Mouse (Mus musculus) kidney, embryonic 15.5 days (tissue): ENCODE measurements around the gene Arid5b. TPM values are rescaled to one million over a fixed set of nuclear protein-coding genes. Genes with fewer than 3 reads are reported as not detected.

ENCODE experiments used
- ATAC-seq: fragments of 200-750 bp; cut with Nextera tagmentation; replicated peaks from 2 replicates; pipeline ENCODE4 v1.8.0; 2017; ENCODE audit warnings: moderate TSS enrichment; ENCODE audit not compliant: low FRiP score
- H3K27ac ChIP-seq: fragments of 300-500 bp; sonication (generic); 2 replicates; pipeline ENCODE4 v1.5.1; 2015; ENCODE audit warnings: mild to moderate bottlenecking, inconsistent platforms
- H3K27me3 ChIP-seq: fragments of 300-500 bp; sonication (generic); 2 replicates; pipeline ENCODE4 v1.6.1; 2015; ENCODE audit warnings: inconsistent platforms
- H3K36me3 ChIP-seq: fragments of 300-500 bp; sonication (generic); 2 replicates; pipeline ENCODE4 v1.6.1; 2015; ENCODE audit warnings: inconsistent platforms
- H3K4me1 ChIP-seq: fragments of 300-500 bp; sonication (generic); 2 replicates; pipeline ENCODE4 v1.6.1; 2015; ENCODE audit warnings: inconsistent platforms
- H3K4me2 ChIP-seq: fragments of 300-500 bp; sonication (generic); 2 replicates; pipeline ENCODE4 v1.6.1; 2015; ENCODE audit warnings: moderate library complexity, mild to moderate bottlenecking, inconsistent platforms
- H3K4me3 ChIP-seq: fragments of 300-500 bp; sonication (generic); replicated peaks from 2 replicates; pipeline ENCODE4 v1.5.1; 2015; ENCODE audit warnings: mild to moderate bottlenecking, inconsistent platforms
- H3K9ac ChIP-seq: fragments of 300-500 bp; sonication (generic); 2 replicates; pipeline ENCODE4 v1.6.1; 2015; ENCODE audit warnings: mild to moderate bottlenecking, inconsistent platforms
- H3K9me3 ChIP-seq: fragments of 300-500 bp; sonication (generic); replicated peaks from 2 replicates; pipeline ENCODE4 v1.6.1; 2016; ENCODE audit warnings: inconsistent platforms
- WGBS: fragments of 180-500 bp; shearing (Covaris S2); methylation state at CpG from one replicate; pipeline ENCODE4 v1.1.7; 2015; ENCODE audit warnings: mixed read lengths; 5-methylcytosine and 5-hydroxymethylcytosine counted together
- polyA plus RNA-seq: library from polyadenylated mRNA; unstranded; fragments of >200 nt; fragmentation: Nextera tagmentation; extraction: Ambion mirVana; gene quantifications from 2 replicates; pipeline ENCODE4 v1.2.1, GENCODE M21; 2015

Gene Arid5b
- polyA plus RNA-seq, 1 experiment from 2014 or later: 38.6 TPM

DNA sequence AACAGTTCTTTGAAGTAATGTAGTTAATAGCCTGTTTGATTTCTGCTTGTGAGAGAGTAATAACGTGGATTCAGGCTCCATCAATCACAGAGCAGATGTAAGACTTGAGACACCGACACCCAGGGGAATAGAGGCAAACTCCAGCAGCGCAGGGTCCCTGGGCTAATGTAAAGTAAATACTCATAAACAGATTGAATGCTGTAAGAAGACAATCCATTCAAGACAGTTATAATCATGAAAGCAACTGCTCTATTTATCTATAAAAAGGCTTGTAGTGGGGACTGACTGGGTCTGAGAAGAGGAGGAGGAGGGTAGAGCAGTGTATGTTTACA is 3.2 kb upstream of the Arid5b start:
- no peaks in the 10 kb centered on the region for H3K27me3 ChIP-seq
- no peaks in the 10 kb centered on the region for H3K9me3 ChIP-seq
- H3K36me3 ChIP-seq: no peaks in the 10 kb centered on the region
- peak overlapping the region; percentile 78 for H3K27ac ChIP-seq
- no peak overlapping the region for H3K4me3 ChIP-seq
- no peak overlapping the region for H3K9ac ChIP-seq
- H3K4me1 ChIP-seq: peaks cover 34% of the 10 kb centered on the region
- WGBS: 6% methylated on average over 3 of the region's 3 CpGs
- no peak for ATAC-seq
- H3K4me2 ChIP-seq: peak overlapping the region; percentile 79; the same call in 1 of the 2 replicates

DNA sequence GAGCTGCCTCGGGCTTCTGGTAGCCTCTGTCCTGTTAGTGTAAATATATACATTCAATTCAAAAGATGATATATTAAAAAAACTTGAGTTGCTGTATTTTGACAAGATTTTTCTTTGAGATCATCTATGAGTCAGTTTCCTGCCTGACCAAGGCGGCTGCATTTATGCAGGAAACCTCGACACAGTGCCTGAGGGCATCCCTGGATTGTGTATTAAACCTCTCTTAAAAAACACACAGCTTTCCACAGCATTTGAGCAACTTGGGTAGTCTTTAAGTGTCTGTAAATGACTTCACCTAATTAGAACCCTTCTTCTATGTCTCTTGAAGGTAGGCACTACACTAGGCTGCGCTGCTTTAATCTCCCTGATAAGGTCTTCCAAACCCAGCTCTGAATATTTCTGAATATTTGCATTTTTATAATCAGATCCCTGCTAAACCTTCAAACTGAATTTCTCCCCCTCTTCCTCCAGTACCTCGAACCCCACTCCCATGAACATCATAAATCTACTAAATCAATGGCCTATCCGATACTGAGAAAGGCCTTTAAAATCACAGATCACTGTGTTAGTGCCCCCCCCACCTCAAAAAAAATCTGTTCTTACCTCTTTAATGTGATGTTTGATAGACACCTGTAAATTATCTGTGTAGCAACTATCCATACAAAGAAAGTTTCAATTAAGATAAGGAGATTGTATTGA is 2.7 kb upstream of the Arid5b start:
- no peaks in the 10 kb centered on the region for H3K9me3 ChIP-seq
- H3K36me3 ChIP-seq: no peaks in the 10 kb centered on the region
- no peak for ATAC-seq
- no peaks in the 10 kb centered on the region for H3K27me3 ChIP-seq
- H3K27ac ChIP-seq: peak overlapping the region; percentile 78
- 33% methylated on average over 6 of the region's 6 CpGs for WGBS
- peaks cover 35% of the 10 kb centered on the region for H3K4me1 ChIP-seq
- H3K4me3 ChIP-seq: no peak overlapping the region
- no peak overlapping the region for H3K9ac ChIP-seq
- H3K4me2 ChIP-seq: no peak overlapping the region

- no peak for ATAC-seq
- Histone ChIP-seq H3K4me1 (peaks cover 47% of the 10 kb centered on the region), H3K9ac (peak overlapping the region; percentile 41), H3K36me3 (no peaks in the 10 kb centered on the region), H3K4me2 (peak overlapping the region; percentile 92), H3K27me3 (no peaks in the 10 kb centered on the region), H3K4me3 (peak overlapping the region; percentile 72), H3K27ac (peak overlapping the region; percentile 97), H3K9me3 (no peaks in the 10 kb centered on the region)
- WGBS: under 1% methylated on average over 41 of the region's 41 CpGs
Observed at GRCm38 (mm10) chr10:68279516-68280501, 1.3 kb upstream of the Arid5b start.

DNA sequence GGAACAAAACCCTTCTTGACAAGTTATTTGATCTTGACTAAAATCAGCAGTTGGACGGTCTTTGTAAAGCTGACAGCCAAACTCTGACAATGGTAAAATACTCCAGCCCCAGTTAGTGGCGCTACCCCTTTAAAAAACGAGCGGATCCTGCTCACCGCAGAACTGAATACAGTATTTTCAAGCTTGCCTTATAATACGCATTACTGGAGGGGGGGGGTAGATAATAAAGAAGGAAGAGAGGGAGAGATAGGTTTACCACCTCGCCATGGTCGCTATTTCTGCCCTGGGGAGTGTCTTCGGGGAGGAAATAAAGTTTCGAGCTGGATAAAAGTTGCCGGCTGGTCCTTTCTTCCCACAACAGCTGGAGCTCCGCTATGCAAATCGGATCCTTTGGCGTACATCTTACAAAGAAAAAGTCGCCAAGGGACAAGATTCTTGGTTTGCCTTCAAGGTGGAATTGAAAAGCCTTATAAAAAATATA is 829 bp downstream of the Arid5b start:
- Histone ChIP-seq H3K27me3 (no peaks in the 10 kb centered on the region), H3K9me3 (no peaks in the 10 kb centered on the region), H3K4me2 (peak overlapping the region; percentile 92), H3K36me3 (peaks cover 17% of the 10 kb centered on the region), H3K27ac (peak overlapping the region; percentile 97), H3K4me1 (peaks cover 43% of the 10 kb centered on the region), H3K9ac (peak overlapping the region; percentile 72), H3K4me3 (peak overlapping the region; percentile 72)
- WGBS: under 1% methylated on average over 15 of the region's 15 CpGs
- no peak for ATAC-seq

- Histone ChIP-seq H3K4me1 (peaks cover 36% of the 10 kb centered on the region), H3K27me3 (no peaks in the 10 kb centered on the region), H3K4me2 (peak overlapping the region; percentile 92), H3K27ac (peak overlapping the region; percentile 97), H3K9me3 (no peaks in the 10 kb centered on the region), H3K9ac (peak overlapping the region; percentile 72), H3K36me3 (peaks cover 18% of the 10 kb centered on the region), H3K4me3 (peak overlapping the region; percentile 72)
- peak; percentile 65 for ATAC-seq
- 1% methylated on average over 34 of the region's 34 CpGs for WGBS
Observed at GRCm38 (mm10) chr10:68276976-68277441, 1.5 kb downstream of the Arid5b start.

GRCm38 (mm10) chr10:68276350-68276975 is 2.1 kb downstream of the Arid5b start:
- peak overlapping the region; percentile 92 for H3K4me2 ChIP-seq
- peak; percentile 89 for ATAC-seq
- peak overlapping the region; percentile 72 for H3K9ac ChIP-seq
- peaks cover 18% of the 10 kb centered on the region for H3K36me3 ChIP-seq
- H3K27ac ChIP-seq: peak overlapping the region; percentile 97
- H3K4me1 ChIP-seq: peaks cover 32% of the 10 kb centered on the region
- peak overlapping the region; percentile 72 for H3K4me3 ChIP-seq
- WGBS: under 1% methylated on average over 28 of the region's 29 CpGs
- no peaks in the 10 kb centered on the region for H3K9me3 ChIP-seq
- H3K27me3 ChIP-seq: no peaks in the 10 kb centered on the region

DNA sequence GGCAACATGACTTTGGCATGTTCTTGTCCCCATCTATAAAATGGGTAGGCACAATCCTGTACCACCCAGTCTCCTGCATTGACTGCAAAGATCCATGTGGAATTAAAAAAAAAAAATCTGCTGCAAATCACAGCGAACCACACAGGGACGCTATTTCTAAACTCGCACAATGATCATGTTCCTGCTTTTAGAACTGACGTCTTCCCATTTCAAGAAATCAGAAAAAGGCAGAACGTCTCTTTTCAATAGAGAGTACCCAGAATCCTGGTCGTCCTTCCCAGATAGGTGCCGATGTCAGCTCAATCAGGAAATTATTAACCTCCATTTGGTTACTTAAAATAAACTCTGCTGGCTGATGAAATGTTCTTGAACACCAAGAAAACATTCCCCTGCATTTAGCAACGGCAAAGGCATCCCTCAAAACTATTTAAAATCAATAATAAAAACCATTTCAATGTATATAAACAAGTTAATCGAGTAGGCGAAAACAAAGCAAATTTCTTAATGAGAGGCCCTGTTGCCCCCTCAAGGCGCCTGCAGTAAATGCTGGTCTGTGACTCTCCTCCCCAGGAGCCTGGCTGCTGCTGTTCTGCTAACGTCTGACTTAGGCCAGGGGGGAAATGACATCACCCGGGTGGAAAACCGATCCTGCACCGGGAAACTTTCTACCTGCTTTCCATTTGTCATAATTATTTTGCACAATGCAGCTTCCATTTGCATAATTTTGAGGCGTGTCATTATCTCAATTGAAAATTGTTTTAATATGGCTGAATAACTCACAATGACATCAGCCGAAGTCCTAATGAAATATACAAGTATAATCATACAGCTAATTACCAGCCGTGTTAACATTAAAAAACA is 3.4 kb downstream of the Arid5b start:
- no peaks in the 10 kb centered on the region for H3K27me3 ChIP-seq
- peaks cover 19% of the 10 kb centered on the region for H3K4me1 ChIP-seq
- ATAC-seq: no peak
- peak overlapping the region; percentile 92 for H3K4me2 ChIP-seq
- H3K36me3 ChIP-seq: peaks cover 31% of the 10 kb centered on the region
- H3K9ac ChIP-seq: no peak overlapping the region
- WGBS: 22% methylated on average over 18 of the region's 18 CpGs
- no peaks in the 10 kb centered on the region for H3K9me3 ChIP-seq
- H3K4me3 ChIP-seq: peak overlapping the region; percentile 72
- H3K27ac ChIP-seq: peak overlapping the region; percentile 97

GRCm38 (mm10) chr10:68269789-68270188 is 8.8 kb downstream of the Arid5b start:
- no peak overlapping the region for H3K4me3 ChIP-seq

GRCm38 (mm10) chr10:68268629-68269028 is 9.9 kb downstream of the Arid5b start:
- ATAC-seq: peak; percentile 74; the same call in 1 of the 2 replicates
- peaks cover 42% of the 10 kb centered on the region for H3K36me3 ChIP-seq
- peak overlapping the region; percentile 43 for H3K27ac ChIP-seq
- no peaks in the 10 kb centered on the region for H3K27me3 ChIP-seq
- H3K9me3 ChIP-seq: no peaks in the 10 kb centered on the region
- H3K4me3 ChIP-seq: no peak overlapping the region
- 48% methylated on average over 5 of the region's 5 CpGs for WGBS
- no peak overlapping the region for H3K4me2 ChIP-seq
- peaks cover 34% of the 10 kb centered on the region for H3K4me1 ChIP-seq
- H3K9ac ChIP-seq: no peak overlapping the region

More at GRCm38 (mm10) chr10:68269789-68270188, 8.8 kb downstream of the Arid5b start:
- no peaks in the 10 kb centered on the region for H3K9me3 ChIP-seq
- WGBS: 80% methylated on average over 10 of the region's 10 CpGs
- no peak overlapping the region for H3K9ac ChIP-seq
- H3K36me3 ChIP-seq: peaks cover 44% of the 10 kb centered on the region
- H3K27me3 ChIP-seq: no peaks in the 10 kb centered on the region
- no peak for ATAC-seq
- no peak overlapping the region for H3K4me2 ChIP-seq
- peaks cover 26% of the 10 kb centered on the region for H3K4me1 ChIP-seq
- no peak overlapping the region for H3K27ac ChIP-seq

DNA sequence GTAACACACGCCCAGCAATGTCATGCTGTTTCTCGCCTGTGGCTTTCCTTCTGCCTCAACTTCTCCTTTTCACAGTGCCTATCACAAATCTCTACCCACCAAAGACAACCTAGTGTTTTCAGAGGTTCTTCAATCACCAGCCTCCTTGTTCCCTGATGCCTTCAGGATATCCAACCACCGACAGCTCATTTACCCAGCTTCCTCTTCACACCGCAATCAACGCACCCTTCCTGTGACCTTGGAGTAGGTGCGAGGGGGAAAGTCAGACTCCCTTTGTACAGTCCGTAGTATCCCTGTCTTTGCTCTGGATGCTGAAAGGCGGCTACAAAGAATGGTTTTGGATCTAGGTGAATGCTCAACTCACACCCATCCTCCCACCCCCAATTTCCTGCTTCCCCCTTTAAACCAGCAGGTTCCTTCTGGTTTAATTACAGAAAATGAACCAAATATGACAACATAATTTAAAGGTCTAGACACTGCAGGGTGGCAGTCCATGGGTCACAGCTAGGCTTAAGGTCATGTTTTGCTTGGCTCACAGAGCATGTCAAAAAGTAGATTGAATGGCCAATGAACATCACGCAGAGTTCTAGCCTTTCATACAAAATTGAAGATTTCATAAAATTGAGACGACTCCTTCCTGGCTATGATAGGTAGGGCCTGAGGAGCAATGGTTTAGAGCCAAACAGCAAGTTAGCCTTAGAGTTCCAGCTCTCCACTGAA is 14.4 kb downstream of the Arid5b start:
- Histone ChIP-seq H3K27me3 (no peaks in the 10 kb centered on the region), H3K9me3 (no peaks in the 10 kb centered on the region), H3K4me1 (peaks cover 47% of the 10 kb centered on the region), H3K9ac (no peak overlapping the region), H3K27ac (peak overlapping the region; percentile 37; the same call in 1 of the 2 replicates), H3K4me3 (no peak overlapping the region), H3K36me3 (peaks cover 24% of the 10 kb centered on the region), H3K4me2 (no peak overlapping the region)
- no peak for ATAC-seq
- WGBS: 82% methylated on average over 10 of the region's 10 CpGs
